Mouse (Mus musculus) T-cell, adult 2 months (primary cell): ENCODE results near the gene Gsg1l.

Source experiments
- DNase-seq: peaks from one replicate; pipeline ENCODE4 v3.0.0; 2022; ENCODE audit warnings: low spot score

Gsg1l gene

GRCm38 (mm10) chr7:126082286-126082741, at the start of gene Gsg1l:
TSS of gene Gsg1l (minus strand) at chr7:126082411.
- no peak for DNase-seq

- DNase-seq: no peak
Observed at GRCm38 (mm10) chr7:126127673-126128072, 45.5 kb upstream of the Gsg1l start.

DNA sequence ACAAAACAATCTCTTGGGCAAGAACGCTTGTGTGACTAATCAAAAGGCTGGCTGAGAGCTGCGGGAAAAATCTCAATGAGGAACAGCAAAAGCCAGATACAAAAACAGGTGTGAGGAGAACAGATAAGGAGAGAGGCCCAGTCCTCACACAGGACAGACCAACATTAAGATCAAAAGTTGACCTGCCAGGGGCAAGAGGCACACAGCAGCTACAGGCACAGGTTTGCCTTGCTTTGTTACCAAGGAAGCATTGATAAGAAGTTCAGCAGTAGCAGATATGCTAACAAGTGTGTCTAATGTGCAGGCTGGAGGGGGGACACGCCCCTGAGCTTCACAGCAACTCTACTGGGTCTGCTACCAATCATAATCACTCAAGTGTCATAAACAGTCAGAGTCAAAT, 44.3 kb upstream of the Gsg1l start:
- DNase-seq: no peak

- DNase-seq: no peak
Observed at GRCm38 (mm10) chr7:126121533-126121932, 39.3 kb upstream of the Gsg1l start.

DNA sequence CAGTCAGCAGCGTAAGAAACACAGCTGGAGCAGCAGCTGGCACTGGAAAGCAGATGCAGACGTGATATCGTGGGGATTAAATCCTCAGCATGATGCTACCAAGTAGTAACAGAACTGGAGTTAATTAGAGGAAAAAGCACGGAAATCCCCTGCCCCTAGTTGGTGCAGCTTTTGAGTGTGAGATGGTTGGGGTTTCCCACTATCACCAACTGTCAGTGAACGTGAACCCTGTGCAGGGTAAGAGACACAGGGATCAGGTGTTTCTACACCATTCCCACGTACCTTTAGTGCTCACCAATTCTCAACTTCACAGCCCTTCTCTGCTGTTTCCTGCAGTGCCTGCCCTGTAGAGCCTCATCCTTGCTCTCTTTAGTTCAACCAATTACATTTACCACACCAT, 37.6 kb upstream of the Gsg1l start:
- no peak for DNase-seq

- no peak for DNase-seq
Observed at GRCm38 (mm10) chr7:126113263-126113662, 31.1 kb upstream of the Gsg1l start.

- DNase-seq: no peak
Observed at GRCm38 (mm10) chr7:126111230-126111629, 29.0 kb upstream of the Gsg1l start.

DNA sequence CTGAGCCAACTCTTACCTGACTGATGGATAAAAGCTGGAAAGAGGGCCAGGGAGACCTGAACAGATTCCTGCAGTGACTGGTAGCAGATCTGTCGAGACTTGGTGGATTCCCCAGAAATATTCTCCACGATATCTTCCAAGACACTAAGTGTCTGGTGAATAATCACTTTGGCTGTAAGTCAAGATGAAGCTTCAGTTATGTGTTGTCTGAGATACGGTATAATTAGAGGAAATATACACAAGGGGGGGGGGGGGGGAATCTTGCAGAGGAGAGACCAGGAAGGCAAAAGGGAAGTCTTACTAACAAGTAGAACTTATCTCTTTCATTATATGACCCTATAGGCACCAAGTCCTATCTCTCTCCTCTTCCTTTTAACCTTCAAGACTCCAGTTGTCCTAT, 27.7 kb upstream of the Gsg1l start:
- DNase-seq: no peak

- no peak for DNase-seq
Observed at GRCm38 (mm10) chr7:126100440-126100839, 18.2 kb upstream of the Gsg1l start.

GRCm38 (mm10) chr7:126099835-126100234, 17.6 kb upstream of the Gsg1l start:
- no peak for DNase-seq

GRCm38 (mm10) chr7:126099163-126099775, 17.1 kb upstream of the Gsg1l start:
- DNase-seq: no peak

GRCm38 (mm10) chr7:126097219-126097915, 15.2 kb upstream of the Gsg1l start:
- peak; percentile 48 for DNase-seq

- no peak for DNase-seq
Observed at GRCm38 (mm10) chr7:126096596-126096995, 14.4 kb upstream of the Gsg1l start.

DNA sequence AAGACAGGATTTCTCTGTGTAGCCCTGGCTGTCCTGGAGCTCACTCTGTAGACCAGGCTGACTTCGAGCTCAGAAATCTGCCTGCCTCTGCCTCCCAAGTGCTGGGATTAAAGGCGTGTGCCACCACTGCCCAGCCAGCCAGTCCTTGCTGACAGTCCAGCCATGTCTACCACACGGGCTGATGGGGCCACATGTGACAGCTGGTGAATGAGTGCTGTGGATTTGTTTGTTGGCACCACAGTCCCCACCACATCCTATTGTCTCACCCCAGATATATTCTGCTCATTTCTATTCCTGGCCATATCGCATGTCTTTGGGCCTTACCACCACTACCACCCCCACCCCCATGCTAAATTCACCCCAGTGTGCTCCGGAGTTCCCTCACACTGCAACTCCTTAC, 12.5 kb upstream of the Gsg1l start:
- DNase-seq: no peak

DNA sequence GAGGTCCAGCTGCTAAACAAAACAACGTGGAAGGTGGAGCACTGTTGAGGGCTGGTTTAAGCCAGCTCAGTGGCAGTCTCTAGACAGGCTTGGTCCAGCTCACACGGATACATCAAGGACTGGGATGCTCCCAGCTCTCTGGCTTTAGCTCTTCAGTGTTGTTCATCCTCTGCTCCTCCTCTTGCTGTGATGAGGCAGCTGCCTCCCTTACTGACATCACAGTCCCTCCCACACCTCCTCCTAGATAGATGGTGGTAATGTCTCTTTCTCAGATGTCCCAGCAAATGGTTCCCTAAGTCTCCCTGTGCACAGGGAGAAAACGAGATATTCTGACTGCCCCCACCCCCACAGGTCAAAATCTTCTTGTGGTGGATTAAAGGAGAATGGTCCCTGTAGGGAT, 11.0 kb upstream of the Gsg1l start:
- DNase-seq: no peak

DNA sequence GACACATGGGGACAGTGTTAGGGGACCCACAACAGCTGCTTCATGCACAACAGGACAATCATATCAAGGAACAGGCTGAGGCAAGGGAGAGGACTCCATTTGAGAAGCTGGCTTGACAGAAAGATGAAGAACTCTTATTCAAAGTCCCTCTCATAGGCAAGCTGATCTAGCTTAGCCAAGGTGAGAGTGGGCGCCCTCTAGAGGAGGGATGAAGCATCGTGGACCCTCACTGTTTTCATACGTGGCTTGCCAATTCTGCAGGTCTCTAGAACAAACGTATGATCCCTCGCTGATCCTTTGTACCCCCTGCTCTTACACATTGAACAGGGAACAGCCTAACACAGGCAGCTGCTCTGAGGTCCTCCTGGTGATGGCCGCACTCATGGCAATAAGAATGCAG, 7.6 kb upstream of the Gsg1l start:
- DNase-seq: peak; percentile 37

DNA sequence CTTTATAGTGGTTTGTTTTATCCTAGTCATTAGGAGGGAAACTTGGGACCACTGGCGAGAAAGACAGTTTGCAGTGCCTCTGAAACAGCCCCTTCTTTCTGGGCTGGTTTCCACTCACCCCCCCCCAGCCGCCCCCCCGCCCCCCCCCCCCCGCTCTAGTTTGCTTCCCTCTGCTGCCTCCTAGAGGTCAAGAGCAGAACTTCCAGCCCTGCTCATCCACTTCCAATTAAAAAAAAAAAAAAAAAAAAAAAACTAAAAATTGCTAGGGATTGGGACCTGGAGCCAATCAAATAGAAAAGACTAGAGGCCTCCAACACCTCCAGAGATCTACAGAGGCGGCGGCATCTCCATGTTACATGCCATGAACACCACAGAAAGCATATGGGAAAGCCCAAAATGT, 5.9 kb upstream of the Gsg1l start:
- no peak for DNase-seq

DNA sequence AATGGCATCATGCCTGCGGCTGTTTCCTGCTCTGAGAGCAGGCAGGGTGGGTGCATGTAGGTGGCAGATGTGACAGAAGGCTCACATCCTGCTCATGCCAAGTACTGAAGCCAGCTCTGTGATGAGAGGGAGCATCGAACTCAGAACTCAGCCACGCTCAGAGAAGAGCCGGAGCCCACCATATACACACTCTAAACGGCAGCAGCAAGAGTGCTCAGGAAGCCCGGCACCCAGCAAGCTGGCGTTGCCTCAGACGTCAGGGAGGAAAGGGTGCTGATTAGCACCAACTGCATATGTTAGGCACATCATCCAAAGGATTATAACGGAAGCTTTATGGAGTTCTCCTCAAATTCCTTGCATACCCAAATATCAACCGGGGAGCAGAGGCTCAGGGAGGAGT, 5.4 kb upstream of the Gsg1l start:
- no peak for DNase-seq

- no peak for DNase-seq
Observed at GRCm38 (mm10) chr7:126086321-126086741, 4.1 kb upstream of the Gsg1l start.

- DNase-seq: no peak
Observed at GRCm38 (mm10) chr7:126085154-126085553, 2.9 kb upstream of the Gsg1l start.

DNA sequence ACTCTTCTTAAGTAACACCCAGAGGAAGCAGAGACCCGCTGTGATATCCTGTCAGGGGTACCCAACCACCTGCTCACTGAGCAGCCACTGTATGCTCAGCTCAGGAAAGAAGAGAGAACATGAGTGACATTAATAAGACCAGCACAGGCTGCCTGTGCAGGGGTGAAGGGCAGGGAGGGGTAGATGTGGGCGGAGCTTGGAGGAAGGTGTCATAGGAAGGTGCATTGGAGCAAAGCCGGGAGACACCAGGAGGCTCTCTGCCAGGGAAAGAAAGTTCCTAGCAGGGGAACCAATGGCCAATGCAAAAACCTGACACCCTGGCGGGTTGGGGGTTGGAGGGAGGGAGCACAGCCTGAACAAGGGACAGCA, 1.8 kb upstream of the Gsg1l start:
- DNase-seq: no peak

DNA sequence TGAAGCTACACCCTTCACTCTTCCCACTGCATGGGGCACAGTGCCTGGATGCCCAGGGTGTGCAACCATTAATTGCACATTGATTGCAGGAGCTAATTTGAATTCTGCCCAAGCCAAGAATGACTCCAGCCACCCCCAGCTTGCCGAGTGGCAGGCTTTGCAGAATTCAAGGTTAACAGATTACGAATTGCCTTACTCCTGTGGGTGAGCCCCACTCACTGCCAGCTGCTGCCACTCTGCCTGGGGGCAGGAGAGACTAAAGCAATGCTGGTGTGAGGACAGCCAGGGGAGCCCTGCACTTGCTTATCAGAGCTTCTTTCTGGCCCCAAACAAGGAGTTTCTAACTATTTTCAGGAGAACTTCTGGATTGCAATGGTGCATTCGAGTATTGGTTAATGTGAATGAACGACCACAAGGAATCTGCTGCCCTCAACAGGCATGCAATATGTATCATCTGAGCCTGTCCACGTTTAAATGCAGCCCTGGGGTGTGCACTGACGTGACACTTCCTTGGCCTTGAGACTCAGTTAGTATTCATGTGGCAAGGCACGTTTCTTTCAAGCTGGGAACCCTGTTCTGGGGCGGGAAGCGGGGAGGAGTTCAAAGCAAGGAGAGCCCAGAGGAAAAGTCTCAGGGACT, 1.2 kb upstream of the Gsg1l start:
- DNase-seq: no peak

DNA sequence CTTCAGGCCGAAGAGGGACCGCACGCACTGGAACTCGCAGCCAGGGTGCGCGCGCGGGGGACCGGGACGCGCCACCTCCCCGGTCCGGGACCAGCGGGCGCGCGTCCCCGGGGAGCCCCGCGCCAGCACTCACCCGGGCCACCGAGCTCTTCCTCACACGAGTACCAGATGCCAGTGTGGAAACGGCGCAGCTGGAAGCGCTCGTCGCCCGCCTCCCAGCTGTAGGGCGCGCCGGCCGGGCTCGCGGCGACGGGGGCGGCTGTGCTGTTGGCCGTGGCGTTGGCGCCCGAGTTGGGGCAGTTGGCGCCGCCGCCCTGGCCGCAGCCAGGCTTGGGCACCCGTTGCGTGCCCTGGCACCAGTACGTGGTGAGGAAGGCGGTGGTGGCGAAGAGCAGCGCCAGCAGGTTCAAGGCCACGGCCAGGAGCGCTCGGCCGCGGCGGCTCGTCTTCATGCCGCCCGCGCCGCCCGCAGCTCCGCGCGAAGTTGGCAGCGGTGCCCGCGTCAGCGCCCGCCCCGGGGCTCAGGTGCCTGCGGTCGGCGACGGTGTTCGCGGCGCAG, 405 bp downstream of the Gsg1l start:
- DNase-seq: no peak
